Mouse (Mus musculus) layer of hippocampus, postnatal 25 days (tissue): Measurements from ENCODE around the gene Gm20852. TPM values are rescaled to one million over a fixed set of nuclear protein-coding genes. Genes with fewer than 3 reads are reported as not detected.
"Not testable (repeated sequence)": the region's sequence is repeated elsewhere in the genome, so short reads cannot be mapped to it uniquely, and the experiment has no call there.

Experiments
- DNase-seq, 2 experiments: peaks; one replicate each; pipeline ENCODE4 v3.0.0; 2022; ENCODE audit warnings: mixed read lengths in 2 of 2, low spot score in 1 of 2; ENCODE audit errors: extremely low spot score in 1 of 2
- total RNA-seq, 2 experiments: library from RNA; stranded (reverse); gene quantifications; 2 replicates each; pipeline ENCODE4 v1.2.3; 2021

Gene Gm20852
- total RNA-seq: not detected

DNA sequence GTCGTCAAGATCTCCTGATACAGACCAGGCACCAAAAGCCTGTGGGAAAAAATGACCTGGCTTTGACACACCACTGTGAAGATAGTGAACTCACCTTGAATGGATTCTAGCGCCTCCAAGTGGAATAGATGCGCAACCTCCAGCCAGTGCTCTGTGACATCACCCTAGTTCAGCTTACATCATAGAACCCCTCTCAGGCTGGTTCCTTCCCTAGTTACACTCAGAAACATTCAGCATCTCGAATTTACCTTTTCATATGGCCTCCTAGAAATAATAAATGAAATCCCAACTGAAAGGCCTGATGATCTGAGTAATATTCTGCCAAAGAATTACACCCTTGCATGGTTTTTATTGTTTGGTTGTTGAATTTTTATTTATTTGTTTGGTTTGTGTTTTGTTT, at the start of gene Gm20852:
Gene Gm20852 (minus strand): TSS at position 101 of the 400 bp plus-strand sequence.
- not testable (repeated sequence) for DNase-seq
